Mouse (Mus musculus): Measurements from ENCODE around the gene Zfp324.

DNA sequence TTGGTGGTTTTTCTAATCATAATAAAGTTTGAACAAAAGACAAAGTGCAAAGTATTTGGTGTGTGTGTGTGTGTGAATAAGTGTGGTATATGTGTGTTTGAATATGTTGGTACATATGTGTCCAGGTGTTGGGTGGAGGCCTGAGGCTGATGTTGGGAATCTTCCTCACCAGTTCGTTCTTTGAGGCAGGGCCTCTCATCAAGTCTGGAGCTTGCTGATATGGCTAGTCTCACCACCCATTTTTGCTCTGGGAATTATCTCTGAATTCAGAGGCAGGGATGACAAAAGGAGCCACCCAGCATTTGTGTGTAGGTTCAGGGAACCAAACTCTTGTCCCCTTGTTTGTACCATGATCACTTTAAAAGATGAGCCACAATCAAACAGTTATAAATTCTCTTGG is 20.1 kb downstream of the Zfp324 start:
- TF ChIP-seq CTCF (IDR thresholded peaks at IDR 0.05; ENCODE audit: control insufficient read depth, insufficient read depth, insufficient replicate concordance, low read depth, low read length) (no peak), POLR2A (IDR thresholded peaks at IDR 0.05; ENCODE audit: control insufficient read depth, low read depth, low read length) (no peak)

All from testis, adult 2 months (tissue).